Mouse (Mus musculus): ENCODE measurements around the gene Htr3a. TPM values are rescaled to one million over a fixed set of nuclear protein-coding genes. Genes with fewer than 3 reads are reported as not detected.

Htr3a gene
- polyA plus RNA-seq, 1 experiment from 2014 or later: 0.86 TPM

GRCm38 (mm10) chr9:48857944-48858343 is 53.0 kb downstream of the Htr3a start:
- Histone ChIP-seq H3K36me3 (ENCODE audit: insufficient read depth, low read length) (no peaks in the 10 kb centered on the region), H3K4me3 (ENCODE audit: low read length) (no peak overlapping the region), H3K9me3 (ENCODE audit: low read length) (no peaks in the 10 kb centered on the region), H3K27ac (ENCODE audit: low read length) (no peak overlapping the region), H3K4me2 (replicated peaks; ENCODE audit: low read depth, low read length) (no peak overlapping the region), H3K4me1 (ENCODE audit: insufficient read depth, low read length) (no peaks in the 10 kb centered on the region), H3K27me3 (ENCODE audit: insufficient read depth, low read length) (no peaks in the 10 kb centered on the region), H3K9ac (replicated peaks; ENCODE audit: low read length) (no peak overlapping the region)
- no peak for ATAC-seq (ENCODE audit: low FRiP score, low TSS enrichment)
- 66% methylated on average over 7 of the region's 7 CpGs for WGBS

DNA sequence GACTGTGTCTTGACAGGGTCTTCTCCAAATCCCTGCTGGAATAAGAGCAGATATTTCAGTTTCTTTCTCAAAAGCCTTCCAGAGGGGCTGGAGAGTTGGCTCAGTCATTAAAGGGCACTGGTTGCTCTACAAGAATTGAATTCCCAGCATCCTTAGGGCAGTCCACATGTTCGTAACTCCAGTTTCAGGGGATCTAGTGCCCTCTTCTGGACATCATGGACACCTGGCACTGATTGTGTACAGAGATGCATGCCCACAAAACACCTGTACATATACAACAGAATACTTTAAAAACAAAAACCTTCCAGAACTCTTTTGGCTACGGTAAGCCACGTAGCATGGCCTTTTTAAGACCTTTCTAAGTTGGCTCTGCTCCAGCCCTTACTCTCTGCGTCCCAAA is 54.7 kb downstream of the Htr3a start:
- no peak for ATAC-seq (ENCODE audit: low FRiP score, low TSS enrichment)
- Histone ChIP-seq H3K27me3 (ENCODE audit: insufficient read depth, low read length) (no peaks in the 10 kb centered on the region; the same call in 1 of the 2 replicates), H3K4me1 (ENCODE audit: insufficient read depth, low read length) (no peaks in the 10 kb centered on the region), H3K36me3 (ENCODE audit: insufficient read depth, low read length) (no peaks in the 10 kb centered on the region), H3K4me3 (ENCODE audit: low read length) (no peak overlapping the region), H3K27ac (ENCODE audit: low read length) (no peak overlapping the region), H3K9ac (replicated peaks; ENCODE audit: low read length) (no peak overlapping the region), H3K4me2 (replicated peaks; ENCODE audit: low read depth, low read length) (no peak overlapping the region), H3K9me3 (ENCODE audit: low read length) (no peaks in the 10 kb centered on the region)
- WGBS: 80% methylated on average over 4 of the region's 4 CpGs

- H3K36me3 ChIP-seq (ENCODE audit: insufficient read depth, low read length): no peaks in the 10 kb centered on the region
- no peak overlapping the region for H3K4me3 ChIP-seq (ENCODE audit: low read length)
- no peaks in the 10 kb centered on the region for H3K4me1 ChIP-seq (ENCODE audit: insufficient read depth, low read length)
- H3K27me3 ChIP-seq (ENCODE audit: insufficient read depth, low read length): peaks cover 1% of the 10 kb centered on the region; the same call in 1 of the 2 replicates
- no peak overlapping the region for H3K4me2 ChIP-seq (replicated peaks; ENCODE audit: low read depth, low read length)
- 83% methylated on average over 5 of the region's 5 CpGs for WGBS
- ATAC-seq (ENCODE audit: low FRiP score, low TSS enrichment): no peak
- H3K27ac ChIP-seq (ENCODE audit: low read length): no peak overlapping the region
- H3K9ac ChIP-seq (replicated peaks; ENCODE audit: low read length): no peak overlapping the region
- no peaks in the 10 kb centered on the region for H3K9me3 ChIP-seq (ENCODE audit: low read length)
Measured at GRCm38 (mm10) chr9:48849531-48849930, 61.4 kb downstream of the Htr3a start.

Other genes with a start within 250 kb of the Htr3a start
- gene Zbtb16, start 74.9 kb downstream of the Htr3a start, polyA plus RNA-seq (2015; fragmentation: Nextera tagmentation; extraction: Ambion mirVana): 1.5 and 1.8 TPM in 2 replicates
- gene Htr3b, start 53.9 kb upstream of the Htr3a start, polyA plus RNA-seq (2015; fragmentation: Nextera tagmentation; extraction: Ambion mirVana): 0.10 and 0.32 TPM in 2 replicates
- gene Usp28, start 74.3 kb upstream of the Htr3a start, polyA plus RNA-seq (2015; fragmentation: Nextera tagmentation; extraction: Ambion mirVana): 30.1 and 36.8 TPM in 2 replicates
- 40.1 and 41.0 TPM in 2 replicates for gene Zw10, start 144.5 kb upstream of the Htr3a start, polyA plus RNA-seq (2015; fragmentation: Nextera tagmentation; extraction: Ambion mirVana)
- 0.19 and 0.45 TPM in 2 replicates for gene Tmprss5, start 170.2 kb upstream of the Htr3a start, polyA plus RNA-seq (2015; fragmentation: Nextera tagmentation; extraction: Ambion mirVana)

All from kidney, embryonic 16.5 days (tissue).